Mouse (Mus musculus) embryonic fibroblast, embryonic 13.5 days (primary cell): Measurements from ENCODE around the gene Gnat2.

Source experiments
- CTCF ChIP-seq: IDR thresholded peaks from 2 replicates; pipeline ENCODE4 v1.5.1; 2011; ENCODE audit warnings: mild to moderate bottlenecking, control low read depth, low read length, moderate library complexity, borderline replicate concordance; ENCODE audit not compliant: insufficient read depth
- POLR2A ChIP-seq: IDR thresholded peaks from 2 replicates; pipeline ENCODE4 v1.6.1; 2011; ENCODE audit warnings: low read depth, mild to moderate bottlenecking, control low read depth, low read length, moderate library complexity

GRCm38 (mm10) chr3:108076836-108077235 lies 15.8 kb upstream of the Gnat2 start:
- TF ChIP-seq CTCF (no peak), POLR2A (no peak)
